Mouse (Mus musculus): ENCODE data around the gene Sod1. TPM values are rescaled to one million over a fixed set of nuclear protein-coding genes. Genes with fewer than 3 reads are reported as not detected.

Gene Sod1
- polyA plus RNA-seq, 1 experiment from 2014 or later, result 1,309 TPM

GRCm38 (mm10) chr16:90260097-90260496 is 39.5 kb downstream of the Sod1 start:
- Histone ChIP-seq H3K9ac (ENCODE audit: low read depth, low read length) (no peak overlapping the region), H3K27ac (no peak overlapping the region), H3K4me3 (replicated peaks; ENCODE audit: low read depth, low read length) (no peak overlapping the region), H3K9me3 (replicated peaks; ENCODE audit: low read length) (no peaks in the 10 kb centered on the region), H3K36me3 (ENCODE audit: insufficient read depth, low read length) (peaks cover 31% of the 10 kb centered on the region), H3K4me1 (replicated peaks; ENCODE audit: insufficient read depth, low read length) (no peaks in the 10 kb centered on the region), H3K27me3 (ENCODE audit: insufficient read depth, low read length) (no peaks in the 10 kb centered on the region), H3K4me2 (ENCODE audit: low read length) (no peak overlapping the region)
- DNase-seq (ENCODE audit: low spot score), result no peak
- WGBS, result 75% methylated on average over 4 of the region's 4 CpGs
- no peak for ATAC-seq (replicated peaks; ENCODE audit: low FRiP score, low read depth)
- no peak for TF ChIP-seq CTCF (IDR thresholded peaks at IDR 0.05; ENCODE audit: low read depth)

GRCm38 (mm10) chr16:90261791-90262190 is 41.2 kb downstream of the Sod1 start:
- Histone ChIP-seq H3K9ac (ENCODE audit: low read depth, low read length) (no peak overlapping the region), H3K4me3 (replicated peaks; ENCODE audit: low read depth, low read length) (no peak overlapping the region), H3K36me3 (ENCODE audit: insufficient read depth, low read length) (peaks cover 22% of the 10 kb centered on the region), H3K27ac (no peak overlapping the region), H3K4me1 (replicated peaks; ENCODE audit: insufficient read depth, low read length) (no peaks in the 10 kb centered on the region), H3K4me2 (ENCODE audit: low read length) (no peak overlapping the region), H3K9me3 (replicated peaks; ENCODE audit: low read length) (no peaks in the 10 kb centered on the region), H3K27me3 (ENCODE audit: insufficient read depth, low read length) (no peaks in the 10 kb centered on the region)
- 91% methylated on average over 2 of the region's 2 CpGs for WGBS
- ATAC-seq (replicated peaks; ENCODE audit: low FRiP score, low read depth) (no peak), DNase-seq (ENCODE audit: low spot score) (no peak)
- TF ChIP-seq CTCF (IDR thresholded peaks at IDR 0.05; ENCODE audit: low read depth), result no peak

- ATAC-seq (replicated peaks; ENCODE audit: low FRiP score, low read depth), result no peak
- peaks cover 11% of the 10 kb centered on the region for H3K36me3 ChIP-seq (ENCODE audit: insufficient read depth, low read length)
- WGBS, result 87% methylated on average over 5 of the region's 5 CpGs
Measured at GRCm38 (mm10) chr16:90264021-90264420, 43.5 kb downstream of the Sod1 start.

GRCm38 (mm10) chr16:90265106-90265505 is 44.6 kb downstream of the Sod1 start:
- Histone ChIP-seq H3K9me3 (replicated peaks; ENCODE audit: low read length) (no peaks in the 10 kb centered on the region), H3K36me3 (ENCODE audit: insufficient read depth, low read length) (0 out of 2 replicates have a peak, but pooled peaks cover 5% of the 10 kb centered on the region), H3K9ac (ENCODE audit: low read depth, low read length) (no peak overlapping the region), H3K4me2 (ENCODE audit: low read length) (no peak overlapping the region), H3K4me1 (replicated peaks; ENCODE audit: insufficient read depth, low read length) (peaks cover 4% of the 10 kb centered on the region; the same call in 1 of the 2 replicates), H3K27ac (no peak overlapping the region), H3K4me3 (replicated peaks; ENCODE audit: low read depth, low read length) (no peak overlapping the region), H3K27me3 (ENCODE audit: insufficient read depth, low read length) (no peaks in the 10 kb centered on the region)
- 70% methylated on average over 1 of the region's 1 CpGs for WGBS
- DNase-seq (ENCODE audit: low spot score), result no peak
- TF ChIP-seq CTCF (IDR thresholded peaks at IDR 0.05; ENCODE audit: low read depth), result no peak
- ATAC-seq (replicated peaks; ENCODE audit: low FRiP score, low read depth), result no peak

More at GRCm38 (mm10) chr16:90264021-90264420, 43.5 kb downstream of the Sod1 start:
- H3K9me3 ChIP-seq (replicated peaks; ENCODE audit: low read length), result no peaks in the 10 kb centered on the region
- no peak for TF ChIP-seq CTCF (IDR thresholded peaks at IDR 0.05; ENCODE audit: low read depth)
- H3K27me3 ChIP-seq (ENCODE audit: insufficient read depth, low read length), result no peaks in the 10 kb centered on the region
- no peak overlapping the region for H3K9ac ChIP-seq (ENCODE audit: low read depth, low read length)
- H3K4me3 ChIP-seq (replicated peaks; ENCODE audit: low read depth, low read length), result no peak overlapping the region
- DNase-seq (ENCODE audit: low spot score), result no peak
- peaks cover 2% of the 10 kb centered on the region; the same call in 1 of the 2 replicates for H3K4me1 ChIP-seq (replicated peaks; ENCODE audit: insufficient read depth, low read length)
- H3K4me2 ChIP-seq (ENCODE audit: low read length), result no peak overlapping the region
- H3K27ac ChIP-seq, result no peak overlapping the region

GRCm38 (mm10) chr16:90266581-90266980 is 46.0 kb downstream of the Sod1 start:
- ATAC-seq (replicated peaks; ENCODE audit: low FRiP score, low read depth), result no peak
- TF ChIP-seq CTCF (IDR thresholded peaks at IDR 0.05; ENCODE audit: low read depth), result no peak

GRCm38 (mm10) chr16:90275521-90275920 is 55.0 kb downstream of the Sod1 start:
- H3K4me1 ChIP-seq (replicated peaks; ENCODE audit: insufficient read depth, low read length), result peaks cover 8% of the 10 kb centered on the region; the same call in 1 of the 2 replicates
- no peak overlapping the region for H3K4me2 ChIP-seq (ENCODE audit: low read length)
- DNase-seq (ENCODE audit: low spot score), result no peak
- no peaks in the 10 kb centered on the region for H3K36me3 ChIP-seq (ENCODE audit: insufficient read depth, low read length)
- ATAC-seq (replicated peaks; ENCODE audit: low FRiP score, low read depth), result no peak
- H3K27me3 ChIP-seq (ENCODE audit: insufficient read depth, low read length), result no peaks in the 10 kb centered on the region
- H3K4me3 ChIP-seq (replicated peaks; ENCODE audit: low read depth, low read length), result no peak overlapping the region
- WGBS, result 86% methylated on average over 6 of the region's 6 CpGs
- no peak overlapping the region for H3K9ac ChIP-seq (ENCODE audit: low read depth, low read length)
- H3K9me3 ChIP-seq (replicated peaks; ENCODE audit: low read length), result no peaks in the 10 kb centered on the region
- no peak for TF ChIP-seq CTCF (IDR thresholded peaks at IDR 0.05; ENCODE audit: low read depth)
- no peak overlapping the region for H3K27ac ChIP-seq

More at GRCm38 (mm10) chr16:90266581-90266980, 46.0 kb downstream of the Sod1 start:
- Histone ChIP-seq H3K9me3 (replicated peaks; ENCODE audit: low read length) (no peaks in the 10 kb centered on the region), H3K4me1 (replicated peaks; ENCODE audit: insufficient read depth, low read length) (peaks cover 4% of the 10 kb centered on the region; the same call in 1 of the 2 replicates), H3K27me3 (ENCODE audit: insufficient read depth, low read length) (no peaks in the 10 kb centered on the region), H3K36me3 (ENCODE audit: insufficient read depth, low read length) (no peaks in the 10 kb centered on the region), H3K4me2 (ENCODE audit: low read length) (no peak overlapping the region), H3K4me3 (replicated peaks; ENCODE audit: low read depth, low read length) (no peak overlapping the region), H3K27ac (no peak overlapping the region), H3K9ac (ENCODE audit: low read depth, low read length) (no peak overlapping the region)
- 6% methylated on average over 1 of the region's 1 CpGs for WGBS
- DNase-seq (ENCODE audit: low spot score), result peak; percentile 25

Other genes with a start within 250 kb of the Sod1 start
- gene Tiam1, start 77.0 kb upstream of the Sod1 start, polyA plus RNA-seq (2015; fragmentation: Nextera tagmentation; extraction: Ambion mirVana), result 10.8 and 11.5 TPM in 2 replicates
- gene Scaf4, start 63.7 kb downstream of the Sod1 start, polyA plus RNA-seq (2015; fragmentation: Nextera tagmentation; extraction: Ambion mirVana), result 17.3 and 18.1 TPM in 2 replicates
- gene Hunk, start 165.3 kb downstream of the Sod1 start, polyA plus RNA-seq (2015; fragmentation: Nextera tagmentation; extraction: Ambion mirVana), result 6.9 and 7.6 TPM in 2 replicates

All from kidney, postnatal 0 days (tissue).